Mouse (Mus musculus): Measurements from ENCODE around the gene Spata18. TPM values are rescaled to one million over a fixed set of nuclear protein-coding genes. Genes with fewer than 3 reads are reported as not detected.

Spata18 gene
- polyA plus RNA-seq (2017; shearing (Covaris generic)): not detected

DNA sequence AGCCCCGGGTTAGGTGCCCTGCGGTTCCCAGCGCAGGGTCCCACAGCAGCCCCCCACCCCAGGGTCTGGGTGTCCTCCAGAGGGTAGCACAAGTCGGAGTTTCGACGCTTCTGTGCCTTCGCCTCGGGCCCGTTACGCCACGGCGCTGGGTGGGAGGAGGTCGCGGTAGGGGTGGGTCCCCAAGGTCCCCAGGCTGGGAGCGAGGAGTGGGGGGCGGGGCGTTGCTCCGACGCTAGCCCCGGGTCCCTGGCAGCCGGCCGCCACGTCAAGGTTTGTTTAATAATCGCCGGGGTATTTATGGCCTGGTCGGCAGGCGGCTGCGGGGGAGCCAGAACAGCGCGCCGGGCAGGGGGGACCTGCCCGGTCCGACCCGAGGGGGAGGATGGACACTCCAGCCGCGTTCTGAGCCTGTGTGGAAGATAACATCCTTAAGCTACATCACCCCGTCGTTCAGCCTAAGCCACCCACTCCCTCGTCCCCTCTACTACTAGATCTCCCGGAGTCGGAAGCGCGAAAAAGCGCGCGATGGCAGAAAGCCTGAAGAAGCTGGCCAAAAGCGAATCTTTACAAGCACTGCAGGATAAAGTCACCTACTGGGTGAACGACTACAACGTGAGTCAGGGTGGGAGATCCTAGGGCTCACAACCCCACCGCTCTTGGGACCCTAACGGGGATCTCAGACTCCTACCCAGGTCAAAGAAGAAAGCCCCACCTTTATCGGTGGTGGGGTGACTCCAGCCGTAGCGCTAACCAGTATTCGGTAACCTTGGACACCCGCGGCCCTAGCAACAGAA, at the start of gene Spata18:
Spata18 (plus strand) TSS at position 319 of the 794 bp plus-strand sequence.

DNA sequence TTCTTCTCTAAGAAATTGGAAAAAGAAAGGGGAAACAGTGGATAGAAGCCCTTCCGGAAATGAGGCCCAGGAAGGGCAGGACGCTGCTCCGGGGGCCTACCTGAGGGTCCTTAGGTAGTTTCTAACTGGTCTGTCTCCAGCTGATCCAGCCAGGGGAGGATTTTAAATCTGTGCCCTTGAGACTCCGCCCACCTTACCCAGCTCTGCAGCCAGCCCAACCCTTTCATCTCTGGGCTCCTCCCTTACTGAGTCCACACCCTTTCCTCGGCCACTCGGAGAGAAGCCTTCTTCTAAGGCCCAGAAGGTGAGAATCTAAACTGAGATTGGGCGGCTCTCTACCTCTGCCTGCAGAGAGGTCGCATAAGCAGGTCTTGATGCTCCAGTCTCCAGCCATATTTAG, 18.9 kb upstream of the Spata18 start, which contains the start of gene Lrrc66:
Lrrc66 (minus strand) TSS at position 236 of the 400 bp plus-strand sequence.

DNA sequence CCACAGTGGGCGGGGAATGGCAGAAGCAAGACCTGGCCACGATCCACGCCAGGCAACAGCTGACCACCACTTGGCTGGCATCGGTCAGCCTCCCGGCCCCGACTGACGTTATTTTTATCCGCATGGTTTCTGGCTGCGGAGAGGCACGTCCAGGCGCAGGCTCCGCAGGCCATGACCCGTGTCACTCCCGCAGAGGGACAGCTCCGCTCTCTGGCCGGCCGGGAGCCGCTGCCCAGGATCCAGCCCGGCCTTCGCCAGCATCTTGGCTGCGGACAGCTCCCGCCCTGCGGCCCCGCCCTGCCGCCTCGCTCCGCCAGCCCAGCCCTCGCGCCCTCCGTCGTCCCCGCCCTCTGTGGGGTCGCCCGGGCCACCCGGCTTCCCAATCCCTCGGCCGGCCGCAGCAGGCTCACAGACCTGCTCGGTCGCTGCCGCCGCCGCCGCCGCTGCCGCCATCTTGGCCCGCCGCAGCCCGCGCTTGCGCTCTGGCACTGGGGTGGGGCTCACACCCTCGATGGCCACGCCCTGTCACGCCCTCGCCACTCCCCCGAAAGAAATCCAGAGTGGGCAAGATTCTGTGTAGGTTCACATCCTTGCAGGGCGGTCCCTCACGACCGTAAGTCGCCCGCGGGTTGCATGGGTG, 3.8 kb upstream of the Spata18 start, which contains the start of gene Sgcb:
Sgcb (minus strand) TSS at position 530 of the 640 bp plus-strand sequence.

Other genes with a start within 250 kb of the Spata18 start
- not detected for gene Cwh43, start 245.3 kb upstream of the Spata18 start, polyA plus RNA-seq (2017; shearing (Covaris generic))
- gene Dcun1d4, start 170.4 kb upstream of the Spata18 start, polyA plus RNA-seq (2017; shearing (Covaris generic)): 21.7 TPM
- gene Lrrc66, start 18.9 kb upstream of the Spata18 start, polyA plus RNA-seq (2017; shearing (Covaris generic)): 1.1 TPM
- gene Sgcb, start 3.6 kb upstream of the Spata18 start, polyA plus RNA-seq (2017; shearing (Covaris generic)): 12.4 TPM